Mouse (Mus musculus) midbrain, embryonic 12.5 days (tissue): Measurements from ENCODE around the gene G6pc3. TPM values are rescaled to one million over a fixed set of nuclear protein-coding genes. Genes with fewer than 3 reads are reported as not detected.
"Not testable (repeated sequence)": the region's sequence is repeated elsewhere in the genome, so short reads cannot be mapped to it uniquely, and the experiment has no call there.

Experiments
- ATAC-seq: fragments of 200-750 bp; cut with Nextera tagmentation; 2 replicates; pipeline ENCODE4 v1.8.0; 2017; ENCODE audit warnings: low read depth, moderate TSS enrichment, moderate library complexity; ENCODE audit not compliant: low FRiP score
- H3K27ac ChIP-seq: fragments of 300-500 bp; sonication (generic); replicated peaks from 2 replicates; pipeline ENCODE4 v1.5.1; 2016; ENCODE audit warnings: mild to moderate bottlenecking
- H3K27me3 ChIP-seq: fragments of 300-500 bp; sonication (generic); 2 replicates; pipeline ENCODE4 v1.6.1; 2016; ENCODE audit warnings: mild to moderate bottlenecking
- H3K36me3 ChIP-seq: fragments of 300-500 bp; sonication (generic); 2 replicates; pipeline ENCODE4 v1.6.1; 2016
- H3K4me1 ChIP-seq: fragments of 300-500 bp; sonication (generic); 2 replicates; pipeline ENCODE4 v1.6.1; 2016
- H3K4me2 ChIP-seq: fragments of 300-500 bp; sonication (generic); replicated peaks from 2 replicates; pipeline ENCODE4 v1.6.1; 2016; ENCODE audit warnings: mild to moderate bottlenecking, moderate library complexity
- H3K4me3 ChIP-seq: fragments of 300-500 bp; sonication (generic); 2 replicates; pipeline ENCODE4 v1.5.1; 2016; ENCODE audit warnings: mild to moderate bottlenecking
- H3K9ac ChIP-seq: fragments of 300-500 bp; sonication (generic); replicated peaks from 2 replicates; pipeline ENCODE4 v1.6.1; 2016; ENCODE audit warnings: mild to moderate bottlenecking, moderate library complexity
- H3K9me3 ChIP-seq: fragments of 300-500 bp; sonication (generic); 2 replicates; pipeline ENCODE4 v1.6.1; 2016; ENCODE audit warnings: mild to moderate bottlenecking
- WGBS: fragments of 180-500 bp; shearing (Covaris S2); methylation state at CpG from one replicate; pipeline ENCODE4 v1.1.7; 2016; 5-methylcytosine and 5-hydroxymethylcytosine counted together
- polyA plus RNA-seq: library from polyadenylated mRNA; unstranded; fragments of >200 nt; fragmentation: Nextera tagmentation; extraction: Ambion mirVana; gene quantifications from 2 replicates; pipeline ENCODE4 v1.2.1, GENCODE M21; 2016

G6pc3 gene
- 27.6 and 29.7 TPM in 2 replicates for polyA plus RNA-seq

- Histone ChIP-seq H3K4me2 (peak within 1 kb of the TSS; percentile 67), H3K36me3 (peaks cover 22% of the 10 kb centered on the region), H3K4me1 (peaks cover 20% of the 10 kb centered on the region), H3K9me3 (no peaks in the 10 kb centered on the region), H3K27ac (peak within 1 kb of the TSS; percentile 56), H3K4me3 (peak within 1 kb of the TSS; percentile 61), H3K27me3 (no peaks in the 10 kb centered on the region), H3K9ac (peak within 1 kb of the TSS; percentile 67)
- peak; percentile 83 for ATAC-seq
- 2% methylated on average over 50 of the region's 50 CpGs for WGBS
These were observed at the start of gene G6pc3 for GRCm38 (mm10) chr11:102189461-102190436. Gene G6pc3 (plus strand): TSS chr11:102189620.

- Histone ChIP-seq H3K9ac (no peak overlapping the region), H3K4me2 (no peak overlapping the region), H3K27ac (no peak overlapping the region), H3K4me1 (peaks cover 3% of the 10 kb centered on the region; the same call in 1 of the 2 replicates), H3K27me3 (peaks cover 48% of the 10 kb centered on the region), H3K4me3 (no peak overlapping the region), H3K9me3 (no peaks in the 10 kb centered on the region), H3K36me3 (no peaks in the 10 kb centered on the region)
- WGBS: 5% methylated on average over 5 of the region's 5 CpGs
- ATAC-seq: no peak
These were observed 48.9 kb upstream of the G6pc3 start for GRCm38 (mm10) chr11:102140508-102140907.

DNA sequence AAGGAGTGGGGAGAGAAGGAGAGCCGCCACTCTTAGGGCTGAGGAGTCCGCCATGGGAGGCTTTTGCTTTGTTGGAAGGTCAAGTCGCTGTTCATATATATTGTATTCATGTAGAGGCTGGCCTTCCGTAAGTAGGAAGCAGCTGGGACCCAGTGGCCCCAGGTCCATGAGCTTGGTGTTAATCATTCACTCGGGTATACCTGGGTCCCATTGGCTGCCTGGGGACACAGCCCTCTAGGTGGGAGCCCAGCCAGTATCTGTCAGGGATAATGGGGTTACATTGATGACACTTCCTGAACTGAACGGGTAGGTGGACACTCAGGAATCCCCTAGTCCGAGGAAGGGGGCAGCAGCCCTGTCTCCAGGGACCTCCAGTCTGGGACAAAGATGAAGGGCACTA is 47.1 kb upstream of the G6pc3 start:
- Histone ChIP-seq H3K27ac (no peak overlapping the region), H3K9me3 (no peaks in the 10 kb centered on the region), H3K4me3 (no peak overlapping the region), H3K9ac (no peak overlapping the region), H3K4me1 (peaks cover 16% of the 10 kb centered on the region; the same call in 1 of the 2 replicates), H3K4me2 (no peak overlapping the region), H3K36me3 (no peaks in the 10 kb centered on the region), H3K27me3 (peaks cover 60% of the 10 kb centered on the region)
- no peak for ATAC-seq
- 70% methylated on average over 7 of the region's 7 CpGs for WGBS

DNA sequence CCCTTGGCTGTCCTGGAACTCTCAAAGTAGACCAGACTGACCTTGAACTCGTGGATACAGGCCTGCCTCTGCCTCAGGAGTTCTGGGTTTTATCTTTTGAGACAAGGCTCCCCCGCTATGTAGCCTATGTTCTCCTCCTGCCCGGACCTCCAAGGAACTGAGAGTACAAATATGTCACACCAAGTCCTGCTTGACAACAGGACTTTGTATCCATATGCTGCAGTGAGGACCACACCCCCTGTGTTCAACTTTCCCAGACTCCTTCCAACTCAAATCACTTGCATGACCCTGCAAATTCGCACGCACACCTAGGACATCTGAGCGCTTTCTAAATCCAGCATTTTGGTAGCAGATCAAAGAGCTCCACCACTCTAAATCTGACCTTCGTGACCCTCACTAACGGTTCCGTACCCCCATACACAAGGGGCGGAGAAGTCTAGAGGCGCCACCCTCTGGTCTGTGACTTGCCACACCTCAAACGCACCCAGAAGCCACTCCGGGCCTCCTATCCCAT is 44.4 kb upstream of the G6pc3 start:
- peak overlapping the region; percentile 42 for H3K4me2 ChIP-seq
- peak overlapping the region; percentile 27; the same call in 1 of the 2 replicates for H3K4me3 ChIP-seq
- 25% methylated on average over 13 of the region's 13 CpGs for WGBS
- H3K9me3 ChIP-seq: no peaks in the 10 kb centered on the region
- H3K27ac ChIP-seq: no peak overlapping the region
- peaks cover 16% of the 10 kb centered on the region; the same call in 1 of the 2 replicates for H3K4me1 ChIP-seq
- no peak for ATAC-seq
- H3K36me3 ChIP-seq: no peaks in the 10 kb centered on the region
- peaks cover 78% of the 10 kb centered on the region for H3K27me3 ChIP-seq
- no peak overlapping the region for H3K9ac ChIP-seq

- peak within 1 kb of the TSS; percentile 42 for H3K4me2 ChIP-seq
- WGBS: 1% methylated on average over 46 of the region's 50 CpGs
- H3K4me3 ChIP-seq: peak within 1 kb of the TSS; percentile 27
- no peaks in the 10 kb centered on the region for H3K9me3 ChIP-seq
- H3K36me3 ChIP-seq: no peaks in the 10 kb centered on the region
- 0 out of 2 replicates have a peak within 1 kb of the TSS, but pooled peaks have one; percentile 11 for H3K9ac ChIP-seq
- no peak for ATAC-seq
- no peak within 1 kb of the TSS for H3K27ac ChIP-seq
- H3K4me1 ChIP-seq: peaks cover 16% of the 10 kb centered on the region; the same call in 1 of the 2 replicates
- H3K27me3 ChIP-seq: peaks cover 78% of the 10 kb centered on the region
These were observed 43.9 kb upstream of the G6pc3 start, which contains the start of gene Nags for GRCm38 (mm10) chr11:102145471-102146001. Gene Nags (plus strand): TSS chr11:102145513.

GRCm38 (mm10) chr11:102146005-102146404 is 43.4 kb upstream of the G6pc3 start:
- WGBS: 4% methylated on average over 16 of the region's 16 CpGs
- Histone ChIP-seq H3K27ac (no peak overlapping the region), H3K36me3 (no peaks in the 10 kb centered on the region), H3K9me3 (no peaks in the 10 kb centered on the region), H3K4me1 (peaks cover 16% of the 10 kb centered on the region; the same call in 1 of the 2 replicates), H3K4me3 (no peak overlapping the region), H3K4me2 (peak overlapping the region; percentile 42), H3K27me3 (peaks cover 78% of the 10 kb centered on the region), H3K9ac (no peak overlapping the region)
- no peak for ATAC-seq

GRCm38 (mm10) chr11:102146531-102146930 is 42.9 kb upstream of the G6pc3 start:
- peaks cover 16% of the 10 kb centered on the region; the same call in 1 of the 2 replicates for H3K4me1 ChIP-seq
- H3K27ac ChIP-seq: no peak overlapping the region
- 10% methylated on average over 17 of the region's 17 CpGs for WGBS
- no peak for ATAC-seq
- no peak overlapping the region for H3K4me3 ChIP-seq
- no peaks in the 10 kb centered on the region for H3K36me3 ChIP-seq
- no peak overlapping the region for H3K4me2 ChIP-seq
- H3K9ac ChIP-seq: no peak overlapping the region
- H3K27me3 ChIP-seq: peaks cover 78% of the 10 kb centered on the region
- no peaks in the 10 kb centered on the region for H3K9me3 ChIP-seq

DNA sequence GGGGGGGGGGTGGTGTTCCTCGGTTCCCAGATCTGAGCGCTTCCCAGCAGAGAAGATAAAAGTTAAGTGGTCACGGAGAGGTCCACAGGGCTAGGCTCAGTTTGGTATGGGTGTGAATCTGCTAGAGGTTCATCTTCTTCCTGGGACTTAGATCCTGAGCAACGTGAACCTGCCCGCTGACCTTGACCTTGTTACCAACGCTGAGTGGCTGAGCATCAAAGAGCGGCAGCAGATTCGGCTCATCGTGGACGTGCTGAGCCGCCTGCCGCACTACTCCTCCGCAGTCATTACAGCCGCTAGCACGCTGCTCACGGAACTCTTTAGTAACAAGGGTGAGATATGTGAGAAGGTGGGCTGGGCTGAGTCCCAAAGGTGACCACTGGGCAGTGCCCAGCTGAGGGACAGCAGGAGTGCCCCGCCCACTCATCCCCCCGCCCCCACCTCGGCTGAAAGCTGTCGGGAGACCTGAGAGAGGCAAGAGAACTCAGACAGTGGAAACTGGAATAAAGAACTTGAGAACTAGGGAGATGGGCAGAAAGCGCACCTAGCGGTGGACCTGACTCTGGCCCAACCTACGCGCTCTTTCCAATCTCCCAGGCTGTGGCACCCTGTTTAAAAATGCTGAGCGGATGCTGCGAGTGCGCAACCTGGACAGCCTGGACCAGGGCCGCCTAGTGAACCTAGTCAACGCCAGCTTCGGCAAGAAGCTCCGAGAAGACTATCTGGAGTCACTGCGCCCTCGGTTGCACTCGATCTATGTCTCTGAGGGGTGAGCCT is 42.0 kb upstream of the G6pc3 start:
- no peak for ATAC-seq
- Histone ChIP-seq H3K4me2 (no peak overlapping the region), H3K36me3 (0 out of 2 replicates have a peak, but pooled peaks cover under 1% of the 10 kb centered on the region), H3K9ac (no peak overlapping the region), H3K4me1 (peaks cover 16% of the 10 kb centered on the region; the same call in 1 of the 2 replicates), H3K27me3 (peaks cover 74% of the 10 kb centered on the region), H3K4me3 (no peak overlapping the region), H3K9me3 (no peaks in the 10 kb centered on the region), H3K27ac (no peak overlapping the region)
- 14% methylated on average over 34 of the region's 34 CpGs for WGBS

DNA sequence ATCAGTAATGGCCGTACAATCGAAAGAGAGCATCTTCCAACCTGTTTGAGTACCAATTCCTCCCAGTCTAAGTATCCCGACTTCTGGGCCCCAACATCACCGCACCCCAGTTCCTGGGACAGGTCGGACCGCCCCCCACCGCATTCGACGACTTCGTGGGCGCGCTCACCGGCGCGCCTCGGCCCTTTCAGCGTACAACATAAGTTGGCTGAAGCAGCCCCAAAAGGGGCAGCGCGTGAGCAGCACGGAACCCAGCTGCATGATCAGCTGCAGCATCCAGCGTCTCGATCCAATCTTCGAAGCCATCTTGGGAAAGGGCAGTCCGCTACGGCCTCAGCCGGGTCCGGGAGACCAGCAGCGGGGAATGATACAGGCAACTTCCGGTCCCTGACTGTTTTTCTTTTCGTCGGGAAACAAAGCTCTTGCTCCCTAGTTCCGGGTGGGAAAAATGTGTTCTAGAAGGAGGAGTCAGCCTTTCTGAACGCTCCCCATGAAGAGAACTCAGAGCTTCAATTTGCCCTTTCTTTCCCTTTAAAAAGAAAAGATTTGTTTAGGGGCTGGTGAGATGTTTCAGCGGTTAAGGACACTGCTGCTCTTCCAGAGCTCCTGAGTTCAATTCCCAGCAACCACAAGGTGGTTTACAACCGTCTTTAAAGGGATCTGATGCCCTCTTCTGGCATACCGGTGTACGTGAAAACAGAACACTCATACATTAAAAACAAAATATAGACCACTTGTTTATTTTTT is 33.2 kb upstream of the G6pc3 start, which contains the start of gene Tmem101:
TSS of gene Tmem101 (minus strand) at position 366 of the 747 bp plus-strand sequence.
- Histone ChIP-seq H3K9ac (peak within 1 kb of the TSS; percentile 76), H3K9me3 (no peaks in the 10 kb centered on the region), H3K4me2 (peak within 1 kb of the TSS; percentile 89), H3K36me3 (peaks cover 26% of the 10 kb centered on the region), H3K4me1 (peaks cover 13% of the 10 kb centered on the region), H3K27ac (peak within 1 kb of the TSS; percentile 72), H3K27me3 (no peaks in the 10 kb centered on the region), H3K4me3 (peak within 1 kb of the TSS; percentile 63)
- under 1% methylated on average over 37 of the region's 37 CpGs for WGBS
- peak; percentile 85 for ATAC-seq

- H3K4me2 ChIP-seq: 0 out of 2 replicates have a peak overlapping the region, but pooled peaks have one; percentile 89
- ATAC-seq: 0 out of 2 replicates have a peak, but pooled peaks have one; percentile 2
These were observed 32.7 kb upstream of the G6pc3 start for GRCm38 (mm10) chr11:102156786-102157089.

GRCm38 (mm10) chr11:102158024-102158423 is 31.4 kb upstream of the G6pc3 start:
- not testable (repeated sequence) for H3K9ac ChIP-seq, ATAC-seq, H3K27me3 ChIP-seq, H3K4me2 ChIP-seq, H3K27ac ChIP-seq, H3K9me3 ChIP-seq, H3K4me3 ChIP-seq
- peaks cover 13% of the 10 kb centered on the region for H3K4me1 ChIP-seq
- 87% methylated on average over 2 of the region's 2 CpGs for WGBS
- peaks cover 35% of the 10 kb centered on the region for H3K36me3 ChIP-seq

More at GRCm38 (mm10) chr11:102156786-102157089, 32.7 kb upstream of the G6pc3 start:
- Histone ChIP-seq H3K4me3 (no peak overlapping the region), H3K27ac (no peak overlapping the region), H3K27me3 (no peaks in the 10 kb centered on the region), H3K4me1 (peaks cover 13% of the 10 kb centered on the region), H3K9me3 (no peaks in the 10 kb centered on the region), H3K36me3 (peaks cover 30% of the 10 kb centered on the region), H3K9ac (no peak overlapping the region)
- 9% methylated on average over 1 of the region's 1 CpGs for WGBS
